Mouse (Mus musculus): ENCODE measurements at regions not wholly inside any gene's neighbourhood (a gene's known extent, or its start where the extent isn't known, plus 50 kb on each side); places are given as distances from the start of the nearest gene placed in this dataset.

GRCm38 (mm10) chr5:118379245-118380051, 134.4 kb downstream of the 2410131K14Rik start:
- no peak for TF ChIP-seq CTCF (IDR thresholded peaks at IDR 0.05; ENCODE audit: insufficient read depth, low read depth, low read length)
- no peak for TF ChIP-seq POLR2A (IDR thresholded peaks at IDR 0.05; ENCODE audit: insufficient read depth, low read depth, low read length)
